Mouse (Mus musculus): ENCODE measurements around the gene Arhgap30.

- no peak for TF ChIP-seq CHD2 (IDR thresholded peaks at IDR 0.05; ENCODE audit: low read length)
- TF ChIP-seq CHD1 (IDR thresholded peaks at IDR 0.05; ENCODE audit: low read depth, low read length), result no peak
- no peak for TF ChIP-seq SIN3A (IDR thresholded peaks at IDR 0.05; ENCODE audit: low read length)
- TF ChIP-seq E2F4 (IDR thresholded peaks at IDR 0.05; ENCODE audit: insufficient replicate concordance, low read depth, low read length), result no peak
- TF ChIP-seq POLR2A (IDR thresholded peaks at IDR 0.05; ENCODE audit: low read depth, low read length), result no peak
- no peak for TF ChIP-seq ZC3H11A (IDR thresholded peaks at IDR 0.05; ENCODE audit: low read depth, low read length)
- TF ChIP-seq KAT2A (IDR thresholded peaks at IDR 0.05; ENCODE audit: insufficient replicate concordance, low read length), result no peak
- TF ChIP-seq CTCF (conservative IDR thresholded peaks at IDR 0.05 in 1 of 2, IDR thresholded peaks at IDR 0.05 in 1 of 2; ENCODE audit: low read depth in 2 of 2, low read length in 2 of 2), result no peak
- no peak for TF ChIP-seq RAD21 (IDR thresholded peaks at IDR 0.05; ENCODE audit: low read depth, low read length)
Measured at GRCm38 (mm10) chr1:171435974-171436373, 47.2 kb downstream of the Arhgap30 start.

Measured in CH12.LX (cell line).